Mouse (Mus musculus): ENCODE results near the gene Pde2a.

DNA sequence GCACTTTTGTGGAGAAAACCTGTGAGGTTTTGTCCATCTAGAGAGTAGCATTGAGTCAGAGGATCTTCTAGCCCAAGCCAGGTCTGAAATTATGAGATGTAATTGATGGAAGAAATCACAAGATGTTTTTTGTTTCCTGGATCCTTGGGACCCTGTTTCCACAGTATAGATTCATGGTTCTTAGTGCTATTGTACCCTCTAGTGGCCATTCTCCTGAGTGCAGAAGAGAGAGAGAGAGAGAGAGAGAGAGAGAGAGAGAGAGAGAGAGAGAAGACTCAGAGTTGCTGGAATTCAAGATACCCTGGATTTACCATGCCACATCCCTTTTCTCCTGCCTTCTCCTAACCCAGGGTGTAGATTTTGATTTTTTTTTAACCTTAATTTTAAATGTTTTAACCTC lies 47.3 kb upstream of the Pde2a start:
- no peak for TF ChIP-seq EP300 (IDR thresholded peaks at IDR 0.05; ENCODE audit: low read depth)
- peak; percentile 57 for TF ChIP-seq CTCF (IDR thresholded peaks at IDR 0.05; ENCODE audit: low read depth)
